Mouse (Mus musculus): ENCODE measurements at regions not wholly inside any gene's neighbourhood (a gene's known extent, or its start where the extent isn't known, plus 50 kb on each side); places are given as distances from the start of the nearest gene placed in this dataset.

GRCm38 (mm10) chr7:130036235-130036634 lies 444.6 kb downstream of the Wdr11 start:
- TF ChIP-seq POLR2A (IDR thresholded peaks at IDR 0.05; ENCODE audit: borderline replicate concordance, extremely low read depth, low read depth, low read length) (no peak), CTCF (IDR thresholded peaks at IDR 0.05; ENCODE audit: insufficient read depth, low read length) (no peak)
